Mouse (Mus musculus) left cerebral cortex, adult 8-10 months (tissue): ENCODE measurements around the gene Gpd1l. TPM values are rescaled to one million over a fixed set of nuclear protein-coding genes. Genes with fewer than 3 reads are reported as not detected.
A peak's percentile ranks its signal among the peaks of the same experiment; 100 is the strongest.
"Not testable (repeated sequence)": the region's sequence is repeated elsewhere in the genome, so short reads cannot be mapped to it uniquely, and the experiment has no call there.

Source experiments
- DNase-seq, 2 experiments: peaks; one replicate each; pipeline ENCODE4 v3.0.0; 2022; ENCODE audit warnings: low spot score in 2 of 2
- total RNA-seq, 4 experiments: library from RNA; stranded (reverse); gene quantifications; 2 replicates each; pipeline ENCODE4 v1.2.4; 2022

Gene Gpd1l
- total RNA-seq, result 10 to 100 TPM; 77.7 to 91.2 (median 80.0) TPM

DNA sequence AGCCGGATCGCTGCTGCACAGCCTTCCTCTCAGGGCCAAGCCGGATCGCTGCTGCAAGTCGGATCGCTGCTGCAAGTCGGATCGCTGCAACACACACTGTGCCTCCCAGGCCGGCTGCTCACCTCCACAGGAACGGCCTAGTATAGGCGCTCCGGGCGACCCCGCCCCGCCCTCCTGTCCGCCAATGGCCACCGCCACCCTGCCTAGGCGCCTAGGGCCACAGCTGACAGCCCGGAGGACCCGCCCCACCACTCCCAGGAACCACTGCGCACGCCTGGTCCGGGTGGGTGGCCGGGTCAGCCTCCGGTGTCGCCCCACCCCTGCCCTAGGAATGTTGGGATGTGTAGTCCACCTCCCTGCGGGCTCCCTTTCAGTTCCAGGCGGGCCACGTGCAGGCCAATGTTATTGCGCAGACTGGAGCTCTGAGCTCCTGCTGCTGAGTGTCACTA lies at the start of gene Gpd1l:
Gpd1l (minus strand) TSS at position 265 of the 449 bp plus-strand sequence.
- DNase-seq, result peak; percentile 84 to 97

DNA sequence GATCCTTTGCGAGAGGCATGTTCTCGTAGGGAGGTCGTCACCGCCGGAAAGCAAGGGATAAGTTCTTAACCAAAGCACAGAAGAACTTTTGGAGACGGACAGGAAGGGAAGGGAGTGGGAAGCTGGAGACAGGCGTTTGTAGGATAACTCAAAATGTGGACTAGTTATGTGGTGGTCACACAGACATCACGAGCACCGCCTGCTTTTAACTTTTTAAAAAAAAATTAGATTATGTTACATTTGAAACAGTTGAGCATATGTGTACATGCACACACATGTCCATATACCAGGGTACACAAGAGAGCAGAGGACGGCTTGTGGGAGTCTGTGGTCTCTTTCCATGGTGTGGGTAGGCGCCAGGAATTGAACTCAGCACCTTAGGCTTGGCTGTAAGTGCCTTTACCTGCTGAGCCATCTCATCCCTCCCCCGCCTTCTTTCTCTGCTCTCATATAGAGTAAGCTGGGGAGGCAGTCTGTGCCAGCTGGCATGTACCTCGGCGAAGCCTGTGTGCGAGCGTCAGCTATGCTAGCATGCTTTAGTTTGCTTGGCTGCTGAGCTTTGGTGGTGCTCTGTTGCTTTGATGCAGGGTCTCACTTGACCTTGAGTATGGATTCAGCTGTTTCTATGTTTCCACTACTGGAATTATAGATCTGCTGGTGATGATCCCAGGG lies 49.0 kb upstream of the Gpd1l start, which contains the start of gene Rps27rt:
Rps27rt (minus strand) TSS at position 51 of the 672 bp plus-strand sequence.
- DNase-seq, result peak in 1 of 2 experiments; percentile 54

DNA sequence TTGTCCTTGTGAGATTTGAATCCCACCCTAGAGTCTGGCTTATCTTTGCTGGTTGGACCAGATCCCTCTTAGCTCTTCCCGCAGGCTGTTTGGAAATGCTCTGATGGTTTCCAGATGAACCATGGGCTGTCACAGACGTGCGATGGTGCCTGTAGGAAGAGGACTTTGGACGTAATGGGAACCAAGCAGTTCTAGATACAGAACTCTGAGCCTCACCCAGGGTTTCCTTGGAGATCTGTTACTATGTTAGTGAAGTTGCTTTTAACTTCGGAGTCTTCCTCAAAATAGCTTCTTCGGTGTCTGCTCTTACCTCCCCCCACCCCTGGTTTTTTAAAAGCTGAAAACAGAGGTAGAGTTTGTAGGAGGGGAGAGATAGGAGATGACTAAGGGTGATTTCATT lies 46.2 kb upstream of the Gpd1l start:
- DNase-seq, result no peak

DNA sequence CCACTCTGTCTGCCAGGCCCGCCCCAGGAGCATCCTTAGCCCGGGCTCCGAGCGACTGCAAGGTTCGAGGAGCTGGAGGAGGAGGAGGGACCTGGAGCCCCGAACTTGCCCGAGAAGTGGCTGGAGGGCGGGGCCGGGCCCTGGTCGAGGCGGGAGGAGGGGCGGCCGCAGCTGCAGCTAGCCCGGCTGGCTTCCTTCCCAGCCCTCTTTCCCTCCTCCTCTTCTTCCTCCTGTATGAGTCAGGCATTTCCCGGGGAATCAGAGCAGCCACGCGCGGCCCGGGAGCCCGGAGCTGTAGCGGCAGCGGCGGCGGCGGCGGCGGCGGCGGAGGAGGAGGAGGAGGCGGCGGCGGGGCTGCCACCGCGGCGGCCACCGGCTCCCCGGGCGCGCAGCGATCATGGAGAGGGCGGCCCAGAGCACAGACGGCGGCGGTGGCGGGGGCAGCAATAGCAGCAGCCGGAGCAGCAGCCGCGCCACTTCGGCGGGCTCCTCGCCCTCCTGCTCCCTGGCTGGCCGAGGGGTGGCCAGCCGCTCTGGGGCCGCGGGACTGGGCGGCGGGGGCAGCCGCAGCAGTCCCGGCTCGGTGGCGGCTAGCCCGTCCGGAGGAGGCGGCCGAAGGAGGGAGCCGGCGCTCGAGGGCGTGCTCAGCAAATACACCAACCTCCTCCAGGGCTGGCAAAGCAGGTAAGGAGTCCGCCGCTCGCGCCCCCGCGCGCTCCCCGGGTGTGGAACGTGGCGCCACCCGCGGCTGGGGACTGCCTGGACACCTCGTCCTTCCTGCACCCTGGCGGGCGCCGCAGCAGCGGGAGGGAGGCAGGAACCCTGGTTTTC lies 44.7 kb upstream of the Gpd1l start, which contains the start of gene Osbpl10:
Osbpl10 (plus strand) TSS at position 289 of the 831 bp plus-strand sequence.
- DNase-seq, result peak; percentile 57 to 84

DNA sequence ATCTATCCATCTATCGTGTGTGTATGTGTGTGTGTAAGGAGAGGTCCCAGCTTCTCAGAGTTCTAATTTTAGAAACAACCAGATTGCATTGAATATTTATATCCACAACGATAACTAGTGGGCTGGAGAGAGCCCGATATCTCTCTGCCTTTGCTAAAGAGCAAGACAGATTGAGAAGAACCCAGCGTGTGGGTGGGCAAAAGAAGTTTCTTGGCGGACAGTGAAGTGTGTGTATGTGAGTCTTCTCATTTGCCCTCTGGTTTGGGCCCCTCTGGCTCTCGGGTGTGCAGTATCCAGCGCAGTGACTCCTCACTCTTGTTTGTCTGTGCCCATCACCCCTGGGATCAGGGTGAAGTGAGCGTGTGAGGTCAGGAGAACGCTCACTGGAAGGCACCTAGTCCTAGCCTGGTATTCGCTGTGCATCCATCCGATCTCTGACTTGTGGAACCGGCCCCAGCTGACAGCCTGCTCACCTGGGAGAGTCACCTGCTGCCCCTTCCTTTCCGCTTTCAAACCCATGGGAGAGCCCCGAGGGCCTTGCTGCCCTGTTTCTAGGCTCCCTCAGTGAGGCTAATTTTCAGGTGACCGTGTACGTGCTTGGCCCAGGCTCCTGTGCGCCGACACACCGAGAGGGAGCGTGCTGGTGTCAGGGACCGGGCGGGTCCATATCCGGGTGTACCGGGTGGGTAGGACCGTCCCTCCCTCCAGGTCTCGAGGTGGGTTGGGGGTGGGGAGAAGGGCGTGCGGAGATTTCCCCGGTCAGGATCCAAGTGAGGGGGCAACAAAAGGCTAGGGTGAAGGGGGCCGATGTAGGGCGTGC lies 43.9 kb upstream of the Gpd1l start:
- peak; percentile 25 to 72 for DNase-seq

DNA sequence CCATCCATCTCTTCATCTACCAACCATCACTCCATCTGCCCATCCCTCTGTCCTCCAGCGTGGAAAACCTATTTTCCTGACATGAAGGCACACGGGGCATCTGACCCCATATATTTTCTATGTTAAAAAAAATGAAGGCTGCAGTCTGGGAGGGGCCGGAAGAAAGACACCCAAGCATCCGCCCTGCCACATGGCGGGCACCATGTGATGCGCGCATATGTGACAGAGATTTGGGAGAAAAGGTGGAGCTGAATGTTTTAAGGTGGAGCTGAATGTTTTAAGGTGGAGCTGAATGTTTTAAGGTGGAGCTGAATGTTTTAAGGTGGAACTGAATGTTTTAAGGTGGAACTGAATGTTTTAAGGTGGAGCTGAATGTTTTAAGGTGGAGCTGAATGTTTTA lies 32.5 kb upstream of the Gpd1l start:
- not testable (repeated sequence) for DNase-seq

DNA sequence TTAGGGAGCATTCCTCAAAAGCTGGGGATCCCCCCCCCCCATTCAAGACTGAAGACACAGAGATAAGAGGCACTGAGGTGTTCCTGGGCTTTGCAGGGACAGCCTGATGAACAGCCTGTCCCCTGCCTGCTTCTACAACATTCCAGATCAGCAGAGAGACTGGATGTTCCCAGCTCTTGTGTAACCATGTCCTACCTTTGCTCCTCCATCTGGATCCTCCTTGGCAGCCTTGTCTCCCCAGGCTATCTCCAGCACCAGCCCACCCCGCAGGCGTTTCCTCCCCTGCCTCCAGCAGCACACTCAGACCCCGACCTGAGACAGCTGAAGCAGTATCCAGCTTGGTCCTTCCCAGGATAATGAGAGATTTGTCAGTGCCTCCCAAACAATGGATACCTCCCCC lies 30.3 kb upstream of the Gpd1l start:
- no peak for DNase-seq

DNA sequence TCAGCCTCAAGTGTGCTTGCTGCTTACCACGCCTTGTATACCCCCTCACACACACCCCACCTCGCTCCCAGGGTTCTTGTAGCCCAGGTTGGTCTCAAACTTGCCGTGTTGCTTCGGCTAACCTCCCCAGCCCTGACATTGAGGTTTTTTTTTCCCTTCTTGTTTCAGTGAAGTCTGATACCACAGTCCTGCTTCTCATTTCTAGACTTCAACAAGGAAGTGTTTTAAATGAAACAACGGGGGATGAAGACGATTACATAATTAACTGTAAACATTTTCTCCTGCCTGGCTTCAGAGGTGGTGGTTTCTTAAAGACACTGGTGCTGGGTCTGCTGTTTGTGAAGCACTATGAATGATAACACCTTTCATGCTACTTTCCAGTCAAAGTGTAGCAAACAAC lies 27.1 kb upstream of the Gpd1l start:
- DNase-seq, result no peak

DNA sequence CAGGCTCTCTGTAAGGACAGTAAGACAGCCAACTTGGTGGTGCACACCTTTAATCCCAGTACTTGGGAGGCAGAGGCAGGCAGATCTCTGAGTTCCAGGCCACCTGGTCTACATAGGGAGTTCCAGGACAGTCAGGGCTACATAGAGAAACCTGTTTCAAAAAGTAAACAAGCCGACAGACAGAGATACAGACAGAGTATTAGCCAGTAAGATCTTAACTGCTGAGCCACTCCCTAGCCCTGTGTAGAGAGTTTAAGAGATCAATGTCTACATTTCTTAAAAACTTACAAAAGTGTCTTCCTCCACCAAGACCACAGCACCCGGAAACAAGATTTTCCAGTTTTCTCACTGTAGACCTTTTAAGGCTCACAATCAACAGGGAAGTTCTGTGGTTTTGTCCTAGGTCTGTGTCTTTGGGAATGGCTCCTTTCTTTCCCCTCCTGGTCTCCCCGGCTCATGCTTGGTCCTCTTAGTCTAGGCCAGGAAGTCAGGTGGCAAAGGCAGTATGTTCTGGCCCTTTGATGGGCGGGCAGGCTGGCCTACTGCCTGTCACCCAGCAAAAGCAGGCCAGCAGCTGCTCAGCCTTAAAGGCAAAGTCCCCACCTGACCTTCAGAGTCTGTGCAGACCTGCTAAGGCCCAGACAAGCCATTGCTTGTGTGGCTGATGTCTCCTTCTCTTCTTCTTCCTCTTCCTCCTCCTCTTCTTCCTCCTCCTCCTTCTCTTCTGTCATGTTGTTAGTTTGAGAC lies 26.4 kb upstream of the Gpd1l start:
- no peak for DNase-seq

DNA sequence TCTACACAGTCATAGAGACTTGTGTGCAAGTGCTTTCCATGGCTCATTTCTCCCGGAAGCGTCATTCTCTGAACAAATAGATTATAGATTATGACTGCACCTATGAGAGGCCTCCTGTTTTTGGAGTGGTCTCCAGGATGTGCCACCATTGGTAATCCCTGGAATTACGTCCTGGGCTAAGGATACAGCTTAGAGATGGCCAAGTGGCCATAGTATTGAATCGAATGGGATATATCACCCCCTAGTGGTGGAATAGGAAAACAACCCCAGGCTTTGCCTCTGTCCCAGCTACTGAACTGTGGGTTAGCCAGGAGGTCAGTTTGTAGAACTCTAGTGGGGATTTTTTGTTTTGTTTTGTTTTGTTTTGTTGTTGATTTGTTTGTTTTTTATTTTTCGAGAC lies 23.2 kb upstream of the Gpd1l start:
- DNase-seq, result no peak

DNA sequence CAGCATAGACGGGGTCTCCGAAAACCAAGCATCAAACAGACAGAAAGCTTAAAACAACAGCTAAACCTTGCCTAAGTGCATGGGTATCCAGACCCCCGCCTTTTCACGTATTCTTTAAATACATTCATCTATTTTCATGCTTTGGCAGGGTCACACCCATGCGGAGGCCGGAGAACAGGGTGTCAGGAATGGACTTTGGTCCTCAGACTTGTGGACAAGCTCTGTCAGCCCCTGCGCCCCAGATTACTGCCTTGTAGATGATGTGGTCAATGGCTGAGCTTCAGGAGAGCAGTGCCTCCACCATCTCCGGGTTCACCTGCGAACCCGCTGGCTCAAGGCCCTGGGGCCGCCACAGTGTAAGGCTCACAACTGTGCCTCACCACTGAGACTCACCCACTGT lies 21.6 kb upstream of the Gpd1l start:
- no peak for DNase-seq

DNA sequence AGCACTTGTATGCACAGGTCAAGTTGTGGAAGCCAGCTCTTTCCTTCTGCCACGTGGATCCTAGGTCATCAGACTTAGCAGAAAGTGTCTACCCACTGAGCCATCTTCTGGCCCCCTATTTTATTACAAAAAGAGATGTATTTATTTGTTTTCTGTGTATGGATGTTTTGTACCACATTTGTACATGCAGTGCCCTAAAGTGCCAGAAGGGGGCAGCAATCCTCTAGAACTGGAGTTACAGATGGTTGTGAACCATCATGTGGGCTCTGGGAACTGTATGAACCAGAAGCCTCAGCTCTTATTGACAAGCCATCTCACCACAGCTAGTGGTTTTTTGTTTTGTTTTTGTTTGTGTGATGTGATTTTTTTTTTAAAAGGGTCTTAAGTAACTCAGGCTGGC lies 19.1 kb upstream of the Gpd1l start:
- no peak for DNase-seq

DNA sequence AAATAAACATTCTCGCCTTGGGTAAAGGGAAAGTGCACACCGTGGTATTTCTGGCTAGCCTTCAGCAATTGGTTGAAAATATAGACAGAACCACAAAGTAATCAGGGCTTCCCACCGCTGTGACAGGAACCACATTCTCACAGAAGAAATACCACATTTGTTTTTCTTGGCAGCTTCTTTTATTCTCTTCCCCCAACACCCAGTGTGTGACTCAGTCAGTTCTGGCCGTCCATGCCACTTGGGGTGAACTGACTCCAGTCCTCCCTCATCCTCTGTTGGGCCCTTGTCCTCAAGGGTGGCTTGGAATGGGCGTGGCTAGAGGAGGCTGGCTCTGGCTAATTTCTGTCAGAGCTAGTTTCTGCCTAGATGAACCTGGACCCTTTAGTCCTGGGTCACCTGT lies 14.6 kb upstream of the Gpd1l start:
- DNase-seq, result no peak

DNA sequence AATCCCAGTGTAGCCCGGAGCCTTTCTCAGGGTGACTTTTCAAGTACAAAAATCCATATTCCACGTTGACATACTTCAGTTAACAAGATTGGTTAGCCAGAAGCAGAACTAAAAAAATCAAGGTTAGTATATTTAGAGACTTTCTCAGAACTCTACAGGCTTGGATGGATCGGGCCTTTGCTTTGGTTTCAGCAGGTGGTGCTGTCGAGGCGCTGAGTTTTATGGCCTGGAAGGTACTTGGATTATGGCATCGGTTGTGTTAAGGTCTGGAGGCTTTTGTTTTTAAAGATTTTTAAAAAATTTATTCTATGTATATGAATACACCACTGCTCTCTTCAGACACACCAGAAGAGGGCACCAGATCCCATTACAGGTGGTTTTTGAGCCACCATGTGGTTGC lies 11.8 kb upstream of the Gpd1l start:
- no peak for DNase-seq

DNA sequence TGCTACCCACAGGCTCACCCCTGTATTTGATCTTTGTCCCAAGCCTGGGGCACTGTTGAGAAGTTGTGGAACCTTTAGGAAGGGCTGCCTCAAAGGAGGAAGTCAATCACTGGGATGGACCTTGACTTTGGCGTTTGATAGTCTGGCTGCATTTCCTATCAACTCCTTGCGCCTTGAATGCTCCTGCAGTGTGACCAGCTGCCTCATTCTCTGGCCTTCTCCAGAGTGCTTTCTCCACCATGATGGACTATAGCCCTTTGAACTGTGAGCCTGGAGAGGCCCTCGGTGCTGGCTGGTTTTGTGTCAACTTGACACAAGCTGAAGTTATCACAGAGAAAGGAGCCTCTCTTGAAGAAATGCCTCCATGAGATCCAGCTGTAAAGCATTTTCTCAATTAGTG lies 10.9 kb upstream of the Gpd1l start:
- DNase-seq, result no peak

DNA sequence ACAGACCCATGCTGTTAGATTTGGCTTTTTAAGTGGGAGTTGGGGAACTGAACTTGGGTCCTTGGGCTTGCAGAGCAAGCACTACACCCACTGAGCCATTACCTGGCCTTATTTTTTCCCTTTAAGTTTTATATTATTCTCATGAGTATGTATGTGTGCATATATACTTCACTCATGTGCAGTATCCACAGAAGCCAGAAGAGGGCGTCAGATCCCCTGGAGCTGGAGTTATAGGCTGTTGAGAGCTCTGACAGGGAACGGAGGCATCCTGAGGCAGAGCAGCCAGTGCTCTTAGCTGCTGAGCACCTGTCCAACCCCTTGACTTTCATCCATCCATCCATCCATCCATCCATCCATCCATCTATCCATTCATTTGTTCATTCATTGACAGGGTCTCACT lies 2.9 kb upstream of the Gpd1l start:
- no peak for DNase-seq

DNA sequence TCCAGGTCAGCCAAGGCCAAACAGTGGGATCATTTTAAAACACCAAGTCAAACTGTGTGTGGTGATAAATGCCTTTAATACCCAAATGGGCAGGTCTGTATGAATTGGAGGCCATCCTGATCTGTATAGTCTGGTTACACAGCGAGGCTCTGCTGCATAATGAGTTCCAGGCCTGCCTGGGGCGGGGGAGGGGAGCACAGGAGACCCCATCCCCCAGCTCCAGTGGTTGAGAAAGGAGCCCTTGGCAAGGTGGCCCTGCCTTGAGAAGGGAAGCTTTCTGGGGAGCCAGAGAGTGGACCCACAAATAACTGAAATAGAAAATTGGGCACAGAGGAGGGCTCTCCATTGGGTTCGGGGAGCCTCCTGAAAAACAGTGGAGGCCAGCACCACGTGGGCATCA lies 1.5 kb upstream of the Gpd1l start:
- DNase-seq, result no peak

DNA sequence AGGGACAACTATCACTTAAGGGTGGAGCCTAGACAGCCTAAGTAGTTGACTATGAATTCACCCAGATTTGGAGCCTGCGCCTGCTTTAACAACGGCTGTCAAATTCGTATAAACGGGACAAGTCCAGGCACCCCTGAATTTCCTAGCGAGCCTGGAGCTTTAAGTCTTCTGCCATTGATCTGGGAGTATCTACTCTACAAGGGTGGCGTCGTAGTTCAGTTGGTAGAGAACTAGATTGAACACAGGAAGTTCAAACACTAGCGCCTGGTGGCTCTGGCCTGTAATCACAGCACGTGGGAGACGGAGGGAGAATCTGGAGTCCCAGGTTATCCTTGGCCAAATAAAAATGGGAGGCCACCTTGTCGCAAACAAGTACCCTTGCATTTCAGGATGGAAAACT lies 444 bp upstream of the Gpd1l start:
- DNase-seq, result no peak

DNA sequence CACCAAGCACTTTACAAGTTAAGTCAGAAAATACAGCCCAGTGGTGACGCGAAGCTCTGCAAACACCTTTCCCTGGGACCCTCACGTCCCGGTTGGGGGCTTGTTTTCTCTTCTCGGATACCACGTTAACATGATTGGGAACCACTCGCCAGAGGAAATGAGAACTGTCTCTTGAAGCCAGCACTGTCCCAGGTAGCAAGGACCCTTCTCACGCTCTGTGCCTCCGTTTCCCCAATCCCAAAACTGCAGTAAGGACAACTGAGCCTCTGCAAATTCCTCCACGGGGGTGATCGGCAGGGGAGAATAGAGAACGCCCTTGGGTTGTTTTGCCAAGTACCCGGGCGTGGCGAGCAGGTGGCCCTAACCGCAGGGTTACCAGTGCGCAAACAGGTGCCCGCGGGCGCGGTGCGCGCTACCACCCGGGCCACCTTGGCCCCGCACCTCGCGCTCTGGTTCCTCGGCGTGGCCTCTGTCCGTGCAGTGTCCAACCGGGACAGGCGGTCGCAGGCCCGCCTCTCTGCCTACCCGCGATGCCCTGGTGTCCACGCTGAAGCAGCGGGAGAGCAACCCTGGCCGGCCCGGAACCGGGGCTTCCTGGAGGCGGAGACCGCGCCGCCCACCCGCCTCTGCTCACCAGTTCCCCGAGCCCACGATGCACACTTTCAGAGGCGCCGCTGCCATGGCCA lies 607 bp downstream of the Gpd1l start:
- no peak for DNase-seq

DNA sequence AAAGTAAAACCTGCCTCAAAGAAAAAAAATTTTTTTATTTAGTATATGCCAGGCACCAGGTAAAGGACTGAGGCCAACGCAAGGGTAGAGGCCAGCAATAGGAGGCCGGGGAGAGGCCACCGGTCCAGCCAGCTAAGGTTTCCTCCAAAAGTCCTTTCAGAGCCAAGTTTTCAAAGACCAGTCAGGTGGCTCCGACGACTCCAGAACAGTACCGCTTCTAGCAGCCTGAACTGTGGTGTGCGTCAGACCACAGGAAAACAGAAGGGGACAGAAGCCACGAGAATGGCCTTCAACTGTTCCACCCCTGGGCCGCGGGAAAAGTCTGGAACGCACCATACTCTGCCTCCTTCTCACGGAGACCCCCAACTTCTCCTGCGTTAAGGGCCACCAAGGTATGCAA lies 1.2 kb downstream of the Gpd1l start:
- DNase-seq, result no peak
